Mouse (Mus musculus) heart, postnatal 0 days (tissue): ENCODE measurements around the gene Sirt3. TPM values are rescaled to one million over a fixed set of nuclear protein-coding genes. Genes with fewer than 3 reads are reported as not detected.

Experiments
- ATAC-seq: fragments of 200-750 bp; cut with Nextera tagmentation; 2 replicates; pipeline ENCODE4 v1.8.0; 2017; ENCODE audit warnings: low read depth, moderate number of reproducible peaks, moderate library complexity; ENCODE audit not compliant: insufficient read depth
- DNase-seq: peaks from one replicate; pipeline ENCODE4 v3.0.0-alpha.2; 2016; ENCODE audit warnings: low spot score
- H3K27ac ChIP-seq: fragments of 300-500 bp; sonication (generic); 2 replicates; pipeline ENCODE4 v1.5.1; 2014; ENCODE audit warnings: low read depth, mild to moderate bottlenecking
- H3K27me3 ChIP-seq: fragments of 300-500 bp; sonication (generic); 2 replicates; pipeline ENCODE4 v1.6.1; 2014; ENCODE audit warnings: low read length, mixed read lengths; ENCODE audit not compliant: control insufficient read depth, insufficient read depth
- H3K36me3 ChIP-seq: fragments of 300-500 bp; sonication (generic); replicated peaks from 2 replicates; pipeline ENCODE4 v1.6.1; 2014; ENCODE audit warnings: low read length, mixed read lengths; ENCODE audit not compliant: control insufficient read depth, insufficient read depth
- H3K4me1 ChIP-seq: fragments of 300-500 bp; sonication (generic); 2 replicates; pipeline ENCODE4 v1.6.1; 2014; ENCODE audit warnings: antibody characterized with exemption; ENCODE audit not compliant: control insufficient read depth, insufficient read depth
- H3K4me2 ChIP-seq: fragments of 300-500 bp; sonication (generic); 2 replicates; pipeline ENCODE4 v1.6.1; 2014; ENCODE audit warnings: low read depth, mild to moderate bottlenecking, low read length, moderate library complexity
- H3K4me3 ChIP-seq: fragments of 300-500 bp; sonication (generic); 2 replicates; pipeline ENCODE4 v1.5.1; 2014; ENCODE audit warnings: low read depth, low read length
- H3K9ac ChIP-seq: fragments of 300-500 bp; sonication (generic); replicated peaks from 2 replicates; pipeline ENCODE4 v1.6.1; 2014; ENCODE audit warnings: low read depth, low read length, mixed read lengths
- H3K9me3 ChIP-seq: fragments of 300-500 bp; sonication (generic); replicated peaks from 2 replicates; pipeline ENCODE4 v1.6.1; 2016; ENCODE audit warnings: low read length; ENCODE audit not compliant: control insufficient read depth
- CTCF ChIP-seq: IDR thresholded peaks from 2 replicates; pipeline ENCODE4 v1.5.1; 2016; ENCODE audit warnings: antibody characterized with exemption, control low read depth, low read depth
- EP300 ChIP-seq: IDR thresholded peaks from 2 replicates; pipeline ENCODE4 v1.6.1; 2016; ENCODE audit warnings: antibody characterized with exemption, low read depth
- WGBS: fragments of 180-500 bp; shearing (Covaris S2); extraction: QIAGEN DNeasy Blood & Tissue Kit; methylation state at CpG from one replicate; pipeline ENCODE4 v1.1.7; 2014; 5-methylcytosine and 5-hydroxymethylcytosine counted together
- polyA plus RNA-seq: library from polyadenylated mRNA; unstranded; fragments of >200 nt; fragmentation: Nextera tagmentation; extraction: Ambion mirVana; gene quantifications from 2 replicates; pipeline ENCODE4 v1.2.1, GENCODE M21; 2015
- total RNA-seq: library from RNA; depleted of rRNA; stranded (reverse); fragments of >200 nt; gene quantifications from 2 replicates; pipeline ENCODE4 v1.2.3, GENCODE M21; 2014; ENCODE audit warnings: low replicate concordance; rRNA removed

Gene Sirt3
- total RNA-seq (89.4 and 105 TPM in 2 replicates), polyA plus RNA-seq (76.1 and 78.0 TPM in 2 replicates)

GRCm38 (mm10) chr7:140881696-140882468 lies at the start of gene Sirt3, which contains the start of gene Psmd13:
Gene Sirt3 (minus strand): TSS chr7:140882309.
Gene Psmd13 (plus strand): TSS chr7:140881968.
- peak; percentile 93 for DNase-seq
- H3K4me1 ChIP-seq = peaks cover 13% of the 10 kb centered on the region
- H3K4me3 ChIP-seq = peak within 1 kb of the TSS; percentile 96
- TF ChIP-seq EP300 (peak; percentile 43; the same call in 1 of the 2 replicates), CTCF (no peak; the same call in 1 of the 2 replicates)
- H3K36me3 ChIP-seq = peaks cover 33% of the 10 kb centered on the region
- ATAC-seq = peak; percentile 96
- H3K9ac ChIP-seq = peak within 1 kb of the TSS; percentile 75
- peak within 1 kb of the TSS; percentile 89 for H3K4me2 ChIP-seq
- no peaks in the 10 kb centered on the region for H3K27me3 ChIP-seq
- WGBS = under 1% methylated on average over 59 of the region's 59 CpGs
- peak within 1 kb of the TSS; percentile 86 for H3K27ac ChIP-seq
- no peaks in the 10 kb centered on the region for H3K9me3 ChIP-seq

- WGBS = 83% methylated on average over 6 of the region's 6 CpGs
- Histone ChIP-seq H3K4me2 (no peak overlapping the region), H3K27me3 (peaks cover 37% of the 10 kb centered on the region), H3K4me1 (no peaks in the 10 kb centered on the region), H3K27ac (no peak overlapping the region), H3K36me3 (no peaks in the 10 kb centered on the region), H3K4me3 (no peak overlapping the region), H3K9ac (no peak overlapping the region), H3K9me3 (no peaks in the 10 kb centered on the region)
- TF ChIP-seq CTCF (no peak), EP300 (no peak)
- ATAC-seq = no peak
- no peak for DNase-seq
Measured at GRCm38 (mm10) chr7:140927181-140927580, 45.1 kb upstream of the Sirt3 start.

GRCm38 (mm10) chr7:140923070-140923775 lies 41.1 kb upstream of the Sirt3 start:
- Histone ChIP-seq H3K27ac (no peak overlapping the region), H3K4me2 (peak overlapping the region; percentile 49), H3K4me3 (peak overlapping the region; percentile 34), H3K9me3 (no peaks in the 10 kb centered on the region), H3K36me3 (no peaks in the 10 kb centered on the region), H3K4me1 (no peaks in the 10 kb centered on the region), H3K27me3 (peaks cover 69% of the 10 kb centered on the region), H3K9ac (no peak overlapping the region)
- no peak for ATAC-seq
- no peak for DNase-seq
- TF ChIP-seq CTCF (no peak), EP300 (no peak)
- WGBS = 25% methylated on average over 30 of the region's 30 CpGs

- H3K9ac ChIP-seq = no peak overlapping the region
- H3K4me2 ChIP-seq = peak overlapping the region; percentile 49
- no peaks in the 10 kb centered on the region for H3K4me1 ChIP-seq
- ATAC-seq (no peak), DNase-seq (no peak)
- TF ChIP-seq EP300 = no peak
- TF ChIP-seq CTCF = no peak
- peaks cover 75% of the 10 kb centered on the region for H3K27me3 ChIP-seq
- no peaks in the 10 kb centered on the region for H3K9me3 ChIP-seq
- WGBS = under 1% methylated on average over 49 of the region's 49 CpGs
- H3K27ac ChIP-seq = no peak overlapping the region
- H3K4me3 ChIP-seq = peak overlapping the region; percentile 34
- no peaks in the 10 kb centered on the region for H3K36me3 ChIP-seq
Measured at GRCm38 (mm10) chr7:140922398-140923069, 40.4 kb upstream of the Sirt3 start.

- H3K9me3 ChIP-seq = no peaks in the 10 kb centered on the region
- H3K36me3 ChIP-seq = no peaks in the 10 kb centered on the region
- WGBS = 24% methylated on average over 22 of the region's 22 CpGs
- no peak overlapping the region for H3K4me2 ChIP-seq
- no peak overlapping the region for H3K27ac ChIP-seq
- no peak for TF ChIP-seq EP300
- no peak for TF ChIP-seq CTCF
- no peak overlapping the region for H3K4me3 ChIP-seq
- no peak for DNase-seq
- peaks cover 78% of the 10 kb centered on the region for H3K27me3 ChIP-seq
- no peaks in the 10 kb centered on the region for H3K4me1 ChIP-seq
- no peak for ATAC-seq
- no peak overlapping the region for H3K9ac ChIP-seq
Measured at GRCm38 (mm10) chr7:140921225-140921975, 39.3 kb upstream of the Sirt3 start.
